ENCODE assay signal across 8 mouse cellular contexts in genomic region chr2:150909429-150910039, GRCm38 (mm10). TPM values are rescaled to one million over a fixed set of nuclear protein-coding genes. Genes with fewer than 3 reads are reported as not detected.
A peak's percentile ranks its signal among the peaks of the same experiment; 100 is the strongest.
DNase-seq lines count a peak whose midpoint lies in the region; ATAC-seq lines count a peak whose summit lies in the region.

No protein-coding gene starts in this region.

- H3K9me3 ChIP-seq in heart, embryonic 14.5 days (ENCODE audit: control insufficient read depth, low read length): no peaks in the 10 kb centered on the region
- H3K9me3 ChIP-seq in liver, embryonic 13.5 days (replicated peaks): no peaks in the 10 kb centered on the region
- H3K9me3 ChIP-seq in stomach, embryonic 16.5 days (replicated peaks; ENCODE audit: control insufficient read depth, low read length): no peaks in the 10 kb centered on the region

- peak; percentile 94 for DNase-seq in CD4-positive helper T cell, adult 2 months (ENCODE audit: low read depth, low spot score)
- DNase-seq in brain, embryonic 18.5 days (ENCODE audit: low read depth, low spot score): peak; percentile 93
- DNase-seq in kidney, postnatal 14 days: peak; percentile 97
- peak; percentile 95 for DNase-seq in liver, embryonic 13.5 days
- DNase-seq in neural tube, embryonic 10.5 days (ENCODE audit: extremely low spot score, low spot score): peak; percentile 95

- H3K4me1 ChIP-seq in heart, embryonic 14.5 days (ENCODE audit: control insufficient read depth in 2 of 2, insufficient read depth in 2 of 2, low read length in 2 of 2): peaks cover 0 to 4% of the 10 kb centered on the region in 2 experiments; a peak in 1 of 4 replicates
- peaks cover 44% of the 10 kb centered on the region for H3K4me1 ChIP-seq in liver, embryonic 13.5 days (replicated peaks)
- H3K4me1 ChIP-seq in stomach, embryonic 16.5 days (ENCODE audit: control insufficient read depth, insufficient read depth, low read length): 0 out of 2 replicates have a peak, but pooled peaks cover 4% of the 10 kb centered on the region

- 0 out of 2 replicates have a peak, but pooled peaks cover 3% of the 10 kb centered on the region for H3K36me3 ChIP-seq in heart, embryonic 14.5 days (ENCODE audit: control insufficient read depth, insufficient read depth, low read length)
- peaks cover 15% of the 10 kb centered on the region for H3K36me3 ChIP-seq in liver, embryonic 13.5 days
- H3K36me3 ChIP-seq in stomach, embryonic 16.5 days (ENCODE audit: control insufficient read depth, insufficient read depth, low read length): no peaks in the 10 kb centered on the region

- no peaks in the 10 kb centered on the region for H3K27me3 ChIP-seq in heart, embryonic 14.5 days (ENCODE audit: control insufficient read depth, insufficient read depth, low read length)
- peaks cover 3% of the 10 kb centered on the region; the same call in 1 of the 2 replicates for H3K27me3 ChIP-seq in liver, embryonic 13.5 days
- no peaks in the 10 kb centered on the region for H3K27me3 ChIP-seq in stomach, embryonic 16.5 days (ENCODE audit: control insufficient read depth, insufficient read depth, low read length)

- peak overlapping the region; percentile 74 for H3K4me2 ChIP-seq in heart, embryonic 14.5 days (ENCODE audit: low read length)
- peak overlapping the region; percentile 82 for H3K4me2 ChIP-seq in liver, embryonic 13.5 days
- H3K4me2 ChIP-seq in stomach, embryonic 16.5 days (ENCODE audit: low read depth, low read length): peak overlapping the region; percentile 67

- H3K9ac ChIP-seq in heart, embryonic 14.5 days (ENCODE audit: low read length): peak overlapping the region; percentile 70
- H3K9ac ChIP-seq in liver, embryonic 13.5 days: peak overlapping the region; percentile 79
- peak overlapping the region; percentile 75 for H3K9ac ChIP-seq in stomach, embryonic 16.5 days (ENCODE audit: low read length)

- WGBS in heart, embryonic 14.5 days: under 1% methylated on average over 35 of the region's 35 CpGs
- WGBS in liver, embryonic 13.5 days (ENCODE audit: insufficient replicate concordance): under 1% methylated on average over 35 of the region's 35 CpGs
- WGBS in stomach, embryonic 16.5 days: under 1% methylated on average over 35 of the region's 35 CpGs

- peak overlapping the region; percentile 72 to 83 for H3K4me3 ChIP-seq in heart, embryonic 14.5 days (ENCODE audit: control insufficient read depth in 1 of 2, insufficient read depth in 1 of 2, low read depth in 1 of 2, low read length in 2 of 2)
- H3K4me3 ChIP-seq in liver, embryonic 13.5 days (replicated peaks): peak overlapping the region; percentile 74
- peak overlapping the region; percentile 88 for H3K4me3 ChIP-seq in stomach, embryonic 16.5 days (replicated peaks; ENCODE audit: low read length)

- peak; percentile 96 for ATAC-seq in erythroid progenitor cell, adult 5-6 weeks (replicated peaks; ENCODE audit: low FRiP score, poor library complexity, severe bottlenecking)
- ATAC-seq in heart, embryonic 14.5 days (ENCODE audit: insufficient number of reproducible peaks, insufficient read depth, low FRiP score, low read depth): peak; percentile 92
- ATAC-seq in liver, embryonic 13.5 days (ENCODE audit: low read depth): peak; percentile 90
- peak; percentile 96 for ATAC-seq in stomach, embryonic 16.5 days (ENCODE audit: insufficient read depth, low FRiP score)

- peak overlapping the region; percentile 79 to 81 for H3K27ac ChIP-seq in heart, embryonic 14.5 days (replicated peaks in 1 of 2; ENCODE audit: control insufficient read depth in 1 of 2, insufficient read depth in 1 of 2, low read depth in 2 of 2, low read length in 2 of 2)
- H3K27ac ChIP-seq in liver, embryonic 13.5 days: peak overlapping the region; percentile 89
- peak overlapping the region; percentile 92 for H3K27ac ChIP-seq in stomach, embryonic 16.5 days (ENCODE audit: low read length)

RNA-seq across cellular contexts. Expression of gene Gins1, which starts 4.3 kb away (rescaled TPM):
- 29.8 and 64.2 TPM in 2 replicates for total RNA-seq in erythroid progenitor cell, adult 5-6 weeks (2015; ENCODE audit: low replicate concordance)
- 66.7 and 67.6 TPM in 2 replicates for total RNA-seq in erythroid progenitor cell, adult 5-6 weeks (2017; ENCODE audit: low replicate concordance)
- 28.2 and 30.9 TPM in 2 replicates for polyA plus RNA-seq in heart, embryonic 14.5 days (2014; fragmentation: Nextera tagmentation; extraction: Ambion mirVana)
- 47.7 and 51.8 TPM in 2 replicates for polyA plus RNA-seq in liver, embryonic 13.5 days (2015; fragmentation: Nextera tagmentation; extraction: Ambion mirVana)
- polyA plus RNA-seq in stomach, embryonic 16.5 days (2015; fragmentation: Nextera tagmentation; extraction: Ambion mirVana): 22.1 and 25.4 TPM in 2 replicates

RNA-seq across cellular contexts. Expression of gene Abhd12, which starts 5.0 kb away (rescaled TPM):
- 7.2 and 29.8 TPM in 2 replicates for total RNA-seq in erythroid progenitor cell, adult 5-6 weeks (2015; ENCODE audit: low replicate concordance)
- total RNA-seq in erythroid progenitor cell, adult 5-6 weeks (2017; ENCODE audit: low replicate concordance): 18.1 and 19.9 TPM in 2 replicates
- polyA plus RNA-seq in heart, embryonic 14.5 days (2014; fragmentation: Nextera tagmentation; extraction: Ambion mirVana): 44.1 and 46.4 TPM in 2 replicates
- 21.2 and 21.6 TPM in 2 replicates for polyA plus RNA-seq in liver, embryonic 13.5 days (2015; fragmentation: Nextera tagmentation; extraction: Ambion mirVana)
- 57.8 and 67.9 TPM in 2 replicates for polyA plus RNA-seq in stomach, embryonic 16.5 days (2015; fragmentation: Nextera tagmentation; extraction: Ambion mirVana)

Comparison
In these comparisons a context has a peak if more than half of its experiments do, and no peak if none do; other contexts are left out.
1. Peak in every context shown above with its lines: DNase-seq, ATAC-seq, H3K4me3 ChIP-seq and H3K27ac ChIP-seq.